Mouse (Mus musculus) embryonic facial prominence, embryonic 15.5 days (tissue): Measurements from ENCODE around the gene Vps33b. TPM values are rescaled to one million over a fixed set of nuclear protein-coding genes. Genes with fewer than 3 reads are reported as not detected.

Experiments
- ATAC-seq: fragments of 200-750 bp; cut with Nextera tagmentation; 2 replicates; pipeline ENCODE4 v1.8.0; 2017; ENCODE audit warnings: low read depth, moderate TSS enrichment; ENCODE audit not compliant: insufficient number of reproducible peaks, low FRiP score, low TSS enrichment
- H3K27ac ChIP-seq: fragments of 300-500 bp; sonication (generic); replicated peaks from 2 replicates; pipeline ENCODE4 v1.5.1; 2015; ENCODE audit warnings: mild to moderate bottlenecking, inconsistent platforms
- H3K27me3 ChIP-seq: fragments of 300-500 bp; sonication (generic); 2 replicates; pipeline ENCODE4 v1.6.1; 2015; ENCODE audit warnings: inconsistent platforms
- H3K36me3 ChIP-seq: fragments of 300-500 bp; sonication (generic); 2 replicates; pipeline ENCODE4 v1.6.1; 2015; ENCODE audit warnings: mild to moderate bottlenecking, inconsistent platforms
- H3K4me1 ChIP-seq: fragments of 300-500 bp; sonication (generic); 2 replicates; pipeline ENCODE4 v1.6.1; 2015; ENCODE audit warnings: inconsistent platforms
- H3K4me2 ChIP-seq: fragments of 300-500 bp; sonication (generic); replicated peaks from 2 replicates; pipeline ENCODE4 v1.6.1; 2015; ENCODE audit warnings: mild to moderate bottlenecking, inconsistent platforms
- H3K4me3 ChIP-seq: fragments of 300-500 bp; sonication (generic); replicated peaks from 2 replicates; pipeline ENCODE4 v1.5.1; 2015; ENCODE audit warnings: mild to moderate bottlenecking, inconsistent platforms
- H3K9ac ChIP-seq: fragments of 300-500 bp; sonication (generic); 2 replicates; pipeline ENCODE4 v1.6.1; 2015; ENCODE audit warnings: inconsistent platforms
- H3K9me3 ChIP-seq: fragments of 300-500 bp; sonication (generic); replicated peaks from 2 replicates; pipeline ENCODE4 v1.6.1; 2016; ENCODE audit warnings: inconsistent platforms
- WGBS: fragments of 180-500 bp; shearing (Covaris S2); methylation state at CpG from one replicate; pipeline ENCODE4 v1.1.7; 2015; 5-methylcytosine and 5-hydroxymethylcytosine counted together
- polyA plus RNA-seq: library from polyadenylated mRNA; unstranded; fragments of >200 nt; fragmentation: Nextera tagmentation; extraction: Ambion mirVana; gene quantifications from 2 replicates; pipeline ENCODE4 v1.2.1, GENCODE M21; 2015

Vps33b gene
- polyA plus RNA-seq, 1 experiment from 2014 or later: 17.1 TPM

DNA sequence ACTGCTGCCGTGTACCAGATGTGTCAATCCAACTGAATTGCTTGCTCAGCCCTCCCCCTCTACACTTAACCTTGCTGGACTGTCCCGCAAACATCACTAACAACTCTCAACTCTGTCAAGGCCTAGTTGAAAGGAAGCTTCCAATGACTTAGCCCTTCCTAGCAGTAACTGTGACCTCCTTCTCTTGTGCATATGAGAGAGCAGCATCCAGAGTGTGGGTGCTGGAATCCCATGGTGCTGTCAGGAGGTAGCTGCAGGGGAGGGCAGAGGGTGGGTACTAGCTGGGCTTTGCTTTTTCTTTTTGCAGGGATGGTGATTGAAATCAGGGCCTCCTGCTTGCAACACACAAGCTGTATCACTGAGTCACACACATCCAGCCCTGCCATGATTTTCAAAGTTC lies 4.0 kb downstream of the Vps33b start:
- Histone ChIP-seq H3K4me1 (peaks cover 18% of the 10 kb centered on the region), H3K9me3 (peaks cover 9% of the 10 kb centered on the region; the same call in 1 of the 2 replicates), H3K27ac (no peak overlapping the region), H3K4me3 (no peak overlapping the region), H3K4me2 (no peak overlapping the region), H3K9ac (no peak overlapping the region), H3K36me3 (peaks cover 52% of the 10 kb centered on the region), H3K27me3 (no peaks in the 10 kb centered on the region)
- WGBS: 87% methylated on average over 2 of the region's 2 CpGs
- ATAC-seq: no peak

DNA sequence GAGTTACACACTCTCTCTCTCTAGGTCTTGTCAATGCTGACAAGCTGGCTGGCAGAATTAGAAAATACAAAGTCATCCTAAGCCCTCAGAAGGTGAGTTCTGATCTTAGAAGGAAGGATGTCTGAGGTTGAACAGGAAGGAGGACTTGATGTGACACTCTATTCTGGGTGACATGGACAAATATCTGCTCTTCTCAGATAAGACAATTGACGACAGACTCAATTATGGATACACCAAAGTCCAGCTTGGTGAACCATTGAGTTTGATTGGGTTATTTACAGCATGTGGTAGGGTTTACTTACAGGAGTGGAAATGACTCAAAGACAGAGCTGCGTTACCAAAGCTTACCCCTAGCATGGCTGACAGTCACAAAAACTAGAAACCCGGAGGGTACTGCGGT lies 6.9 kb downstream of the Vps33b start:
- Histone ChIP-seq H3K4me1 (no peaks in the 10 kb centered on the region), H3K4me3 (no peak overlapping the region), H3K27me3 (no peaks in the 10 kb centered on the region), H3K27ac (no peak overlapping the region), H3K36me3 (peaks cover 77% of the 10 kb centered on the region), H3K9ac (no peak overlapping the region), H3K4me2 (no peak overlapping the region), H3K9me3 (peaks cover 9% of the 10 kb centered on the region; the same call in 1 of the 2 replicates)
- WGBS: 97% methylated on average over 4 of the region's 4 CpGs
- no peak for ATAC-seq

DNA sequence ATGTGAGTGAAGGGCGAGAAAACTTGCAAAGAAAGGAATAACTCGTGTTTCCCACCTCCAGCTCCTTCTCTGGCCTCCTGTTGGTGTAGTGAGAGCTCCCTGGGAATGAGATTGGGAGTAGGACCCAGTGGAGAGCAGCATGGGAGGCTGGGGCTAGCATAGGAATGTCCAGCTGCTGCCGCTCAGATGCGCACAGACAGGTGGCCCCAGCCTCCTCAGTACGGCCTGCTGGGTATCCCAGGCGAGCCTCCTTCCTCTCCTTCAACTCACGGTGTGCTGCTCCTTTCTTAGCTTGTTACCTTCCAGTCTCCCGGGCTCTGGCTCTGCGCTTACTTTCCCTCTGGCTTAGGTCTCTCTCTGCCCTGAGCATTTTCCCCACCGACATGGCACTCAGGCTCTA lies 10.6 kb downstream of the Vps33b start:
- no peak overlapping the region for H3K4me3 ChIP-seq
- H3K36me3 ChIP-seq: peaks cover 83% of the 10 kb centered on the region
- H3K27me3 ChIP-seq: no peaks in the 10 kb centered on the region
- H3K9ac ChIP-seq: no peak overlapping the region
- no peak for ATAC-seq
- WGBS: 84% methylated on average over 10 of the region's 10 CpGs
- no peak overlapping the region for H3K4me2 ChIP-seq
- H3K9me3 ChIP-seq: peaks cover 2% of the 10 kb centered on the region; the same call in 1 of the 2 replicates
- no peak overlapping the region for H3K27ac ChIP-seq
- H3K4me1 ChIP-seq: no peaks in the 10 kb centered on the region

DNA sequence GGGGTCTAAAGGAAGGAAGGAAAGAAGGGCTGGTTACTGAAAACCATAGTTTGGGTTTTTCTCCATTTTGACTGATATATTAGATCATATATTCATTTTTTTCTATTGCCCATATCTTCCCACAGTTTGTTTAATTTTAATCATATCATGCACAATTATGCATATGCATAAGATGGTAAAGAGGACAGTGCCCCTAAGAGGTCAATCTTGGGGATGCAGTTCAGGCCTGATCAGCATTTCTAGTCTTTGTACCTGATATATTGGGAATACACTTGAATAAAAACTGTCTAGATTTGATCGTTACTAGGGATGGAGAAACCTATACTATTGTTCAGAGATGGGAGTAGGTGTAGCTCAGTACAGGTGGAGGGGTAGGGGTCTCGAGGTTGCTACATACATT lies 11.5 kb downstream of the Vps33b start:
- H3K27ac ChIP-seq: no peak overlapping the region
- no peaks in the 10 kb centered on the region for H3K27me3 ChIP-seq
- no peaks in the 10 kb centered on the region for H3K9me3 ChIP-seq
- H3K9ac ChIP-seq: no peak overlapping the region
- H3K4me2 ChIP-seq: no peak overlapping the region
- H3K4me1 ChIP-seq: no peaks in the 10 kb centered on the region
- WGBS: 88% methylated on average over 2 of the region's 2 CpGs
- H3K4me3 ChIP-seq: no peak overlapping the region
- peaks cover 86% of the 10 kb centered on the region for H3K36me3 ChIP-seq
- no peak for ATAC-seq

DNA sequence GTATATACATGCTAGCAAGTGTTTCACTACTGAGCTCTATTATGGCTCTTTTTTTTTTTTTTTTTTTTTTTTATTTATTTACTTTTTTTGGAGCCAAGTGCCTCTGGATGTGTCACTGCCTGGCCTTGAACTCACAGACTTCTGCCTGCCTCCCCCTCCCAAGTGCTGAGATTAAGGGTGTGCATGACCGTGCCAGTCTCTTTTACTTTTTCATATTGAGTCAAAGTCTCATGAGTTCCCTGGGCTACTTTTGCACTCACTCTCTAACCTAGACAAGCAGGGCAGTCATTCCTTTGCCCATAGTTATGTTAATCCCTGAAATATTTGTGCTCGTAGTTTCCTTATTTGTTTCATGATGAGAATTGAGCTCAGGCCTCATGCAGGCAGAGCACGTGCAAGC lies 12.2 kb downstream of the Vps33b start:
- WGBS: 78% methylated on average over 3 of the region's 3 CpGs
- no peak overlapping the region for H3K4me2 ChIP-seq
- no peak overlapping the region for H3K27ac ChIP-seq
- no peak overlapping the region for H3K9ac ChIP-seq
- no peaks in the 10 kb centered on the region for H3K4me1 ChIP-seq
- no peaks in the 10 kb centered on the region for H3K27me3 ChIP-seq
- no peak overlapping the region for H3K4me3 ChIP-seq
- H3K36me3 ChIP-seq: peaks cover 86% of the 10 kb centered on the region
- no peak for ATAC-seq
- no peaks in the 10 kb centered on the region for H3K9me3 ChIP-seq

DNA sequence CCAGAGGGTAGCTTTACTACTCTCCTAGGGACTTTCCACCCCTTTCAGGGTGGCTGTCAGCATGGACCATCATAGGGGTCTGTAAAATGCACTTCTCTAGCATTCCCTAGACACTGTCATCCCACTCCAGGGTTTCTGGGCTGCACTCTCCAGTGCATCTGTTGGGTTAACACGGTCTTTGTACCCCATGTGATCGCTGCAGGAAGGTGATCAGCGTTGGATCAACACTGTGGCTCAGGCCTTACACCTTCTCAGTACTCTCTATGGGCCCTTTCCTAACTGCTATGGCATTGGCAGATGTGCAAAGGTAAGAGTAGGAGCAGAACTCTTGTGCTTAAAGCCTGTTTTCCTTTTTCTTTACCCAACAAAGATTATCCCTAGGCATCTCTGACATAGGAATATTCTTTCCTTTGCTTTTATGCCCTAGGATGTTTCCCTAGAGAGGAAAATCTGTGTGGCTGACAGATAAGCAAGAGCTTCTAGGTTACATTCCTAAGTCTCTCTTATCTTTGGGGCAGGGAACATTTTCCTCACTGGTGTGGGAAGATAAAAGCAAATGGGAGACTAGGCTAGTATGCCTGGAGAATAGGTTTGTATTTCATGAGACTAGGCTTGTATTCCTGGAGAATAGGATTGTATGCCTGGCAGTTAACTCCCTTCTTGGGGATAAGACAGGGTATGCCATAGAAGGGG lies 13.9 kb downstream of the Vps33b start:
- Histone ChIP-seq H3K36me3 (peaks cover 87% of the 10 kb centered on the region), H3K27ac (no peak overlapping the region), H3K27me3 (no peaks in the 10 kb centered on the region), H3K4me3 (no peak overlapping the region), H3K4me1 (no peaks in the 10 kb centered on the region), H3K4me2 (no peak overlapping the region), H3K9me3 (no peaks in the 10 kb centered on the region), H3K9ac (no peak overlapping the region)
- no peak for ATAC-seq
- 76% methylated on average over 3 of the region's 3 CpGs for WGBS

DNA sequence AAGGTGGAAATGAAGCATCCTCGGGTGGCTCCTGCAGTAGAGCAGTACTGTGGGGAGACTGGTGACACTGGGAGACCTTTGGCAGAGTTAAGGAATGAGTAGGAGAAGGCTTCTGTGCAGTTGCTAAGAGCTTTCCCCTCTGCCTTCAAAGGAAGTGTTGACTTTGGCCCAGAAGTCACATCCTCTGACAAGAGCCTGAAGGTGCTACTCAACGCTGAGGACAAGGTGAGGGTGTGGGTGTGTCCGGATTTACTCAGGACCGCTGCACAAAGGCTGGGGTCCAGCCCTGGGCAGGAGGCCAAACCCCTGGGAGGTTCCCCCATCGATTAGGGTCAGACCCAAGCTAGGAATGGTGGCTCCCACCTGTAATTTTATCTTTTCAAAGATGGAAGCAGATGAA lies 14.9 kb downstream of the Vps33b start:
- ATAC-seq: no peak
- H3K36me3 ChIP-seq: peaks cover 85% of the 10 kb centered on the region
- no peak overlapping the region for H3K9ac ChIP-seq
- no peaks in the 10 kb centered on the region for H3K9me3 ChIP-seq
- no peak overlapping the region for H3K27ac ChIP-seq
- no peaks in the 10 kb centered on the region for H3K27me3 ChIP-seq
- H3K4me3 ChIP-seq: no peak overlapping the region
- no peaks in the 10 kb centered on the region for H3K4me1 ChIP-seq
- no peak overlapping the region for H3K4me2 ChIP-seq
- 89% methylated on average over 5 of the region's 5 CpGs for WGBS

DNA sequence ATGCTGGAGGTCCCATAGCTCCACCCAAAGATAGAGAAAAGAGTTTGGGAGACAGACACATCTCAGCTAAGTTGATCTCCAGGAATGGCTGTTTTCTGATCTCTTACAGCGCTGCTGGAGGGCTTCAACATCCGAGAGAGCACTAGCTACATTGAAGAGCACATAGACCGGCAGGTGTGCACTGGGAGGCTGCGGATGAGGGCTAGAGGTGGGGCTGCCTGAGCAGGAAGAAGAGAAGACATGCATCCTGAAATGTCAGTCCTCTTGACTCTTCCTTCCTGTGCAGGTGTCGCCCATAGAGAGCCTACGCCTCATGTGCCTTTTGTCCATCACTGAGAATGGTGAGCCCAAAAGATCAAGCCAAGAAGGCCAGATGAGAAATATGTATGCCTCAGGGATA lies 16.3 kb downstream of the Vps33b start:
- Histone ChIP-seq H3K27me3 (no peaks in the 10 kb centered on the region), H3K27ac (no peak overlapping the region), H3K4me1 (no peaks in the 10 kb centered on the region), H3K9me3 (no peaks in the 10 kb centered on the region), H3K4me2 (no peak overlapping the region), H3K4me3 (no peak overlapping the region), H3K9ac (no peak overlapping the region), H3K36me3 (peaks cover 78% of the 10 kb centered on the region)
- no peak for ATAC-seq
- 90% methylated on average over 6 of the region's 6 CpGs for WGBS

DNA sequence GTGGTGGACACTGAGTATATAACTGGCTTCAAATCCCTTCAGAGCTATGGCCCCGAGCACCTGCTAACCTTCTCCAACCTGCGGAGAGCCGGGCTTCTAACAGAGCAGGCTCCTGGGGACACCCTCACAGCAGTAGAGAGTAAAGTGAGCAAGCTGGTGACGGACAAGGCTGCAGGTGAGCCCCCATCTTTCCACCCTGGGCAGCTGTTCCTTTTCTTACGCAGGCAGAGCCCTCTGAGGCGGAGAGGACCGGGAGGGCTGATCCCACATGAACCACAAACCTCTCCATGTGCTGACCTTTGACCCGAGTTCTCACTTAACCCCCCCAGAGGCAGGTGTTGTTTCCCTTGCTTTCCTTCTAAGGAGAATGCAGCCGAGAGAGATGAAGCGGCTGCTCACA lies 18.3 kb downstream of the Vps33b start:
- no peaks in the 10 kb centered on the region for H3K27me3 ChIP-seq
- no peak for ATAC-seq
- no peaks in the 10 kb centered on the region for H3K4me1 ChIP-seq
- no peak overlapping the region for H3K9ac ChIP-seq
- 75% methylated on average over 10 of the region's 10 CpGs for WGBS
- H3K27ac ChIP-seq: no peak overlapping the region
- H3K36me3 ChIP-seq: peaks cover 67% of the 10 kb centered on the region
- H3K4me3 ChIP-seq: no peak overlapping the region
- H3K4me2 ChIP-seq: no peak overlapping the region
- no peaks in the 10 kb centered on the region for H3K9me3 ChIP-seq

DNA sequence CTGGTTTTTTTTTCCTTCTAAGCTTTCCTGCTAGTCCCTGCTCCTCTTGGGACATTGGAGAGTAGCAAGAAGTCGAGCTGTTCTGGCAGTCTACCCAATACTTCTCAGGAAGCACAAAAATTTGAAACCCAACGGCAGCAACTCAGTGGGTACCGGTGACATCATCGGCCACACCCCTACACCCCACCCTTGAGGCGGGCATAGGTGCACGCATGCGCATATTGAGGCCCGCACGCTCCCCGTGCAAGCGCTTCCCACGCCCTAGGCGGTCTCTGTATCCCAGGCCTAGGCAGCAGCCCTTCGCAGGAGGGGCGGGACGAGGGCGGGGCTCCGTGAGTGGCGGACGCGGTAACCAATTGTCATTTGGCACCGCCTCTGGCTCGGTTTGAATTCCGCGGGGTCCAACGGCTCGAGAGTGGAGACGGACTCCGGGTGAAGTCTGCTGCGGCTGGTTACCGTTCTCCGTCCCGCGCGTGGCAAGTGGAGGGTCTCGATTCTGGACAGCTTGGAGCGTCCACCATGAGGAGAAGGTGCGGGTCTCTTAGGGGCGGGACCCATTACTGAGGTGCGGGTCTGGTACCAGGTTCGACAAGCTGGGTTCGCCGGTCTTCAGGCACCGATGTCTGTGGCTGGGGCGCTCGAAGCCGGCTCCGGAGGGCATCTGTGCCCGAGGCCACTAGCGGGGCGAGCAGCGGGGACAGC lies 24.8 kb downstream of the Vps33b start, which contains the start of gene Prc1:
Gene Prc1 (plus strand): TSS at position 389 of the 702 bp plus-strand sequence.
- H3K9me3 ChIP-seq: no peaks in the 10 kb centered on the region
- H3K27ac ChIP-seq: peak within 1 kb of the TSS; percentile 86
- H3K4me2 ChIP-seq: peak within 1 kb of the TSS; percentile 79
- WGBS: under 1% methylated on average over 52 of the region's 52 CpGs
- H3K27me3 ChIP-seq: no peaks in the 10 kb centered on the region
- H3K4me1 ChIP-seq: peaks cover 18% of the 10 kb centered on the region
- H3K9ac ChIP-seq: peak within 1 kb of the TSS; percentile 65
- peak within 1 kb of the TSS; percentile 83 for H3K4me3 ChIP-seq
- peak; percentile 99 for ATAC-seq
- H3K36me3 ChIP-seq: 0 out of 2 replicates have a peak, but pooled peaks cover 7% of the 10 kb centered on the region

DNA sequence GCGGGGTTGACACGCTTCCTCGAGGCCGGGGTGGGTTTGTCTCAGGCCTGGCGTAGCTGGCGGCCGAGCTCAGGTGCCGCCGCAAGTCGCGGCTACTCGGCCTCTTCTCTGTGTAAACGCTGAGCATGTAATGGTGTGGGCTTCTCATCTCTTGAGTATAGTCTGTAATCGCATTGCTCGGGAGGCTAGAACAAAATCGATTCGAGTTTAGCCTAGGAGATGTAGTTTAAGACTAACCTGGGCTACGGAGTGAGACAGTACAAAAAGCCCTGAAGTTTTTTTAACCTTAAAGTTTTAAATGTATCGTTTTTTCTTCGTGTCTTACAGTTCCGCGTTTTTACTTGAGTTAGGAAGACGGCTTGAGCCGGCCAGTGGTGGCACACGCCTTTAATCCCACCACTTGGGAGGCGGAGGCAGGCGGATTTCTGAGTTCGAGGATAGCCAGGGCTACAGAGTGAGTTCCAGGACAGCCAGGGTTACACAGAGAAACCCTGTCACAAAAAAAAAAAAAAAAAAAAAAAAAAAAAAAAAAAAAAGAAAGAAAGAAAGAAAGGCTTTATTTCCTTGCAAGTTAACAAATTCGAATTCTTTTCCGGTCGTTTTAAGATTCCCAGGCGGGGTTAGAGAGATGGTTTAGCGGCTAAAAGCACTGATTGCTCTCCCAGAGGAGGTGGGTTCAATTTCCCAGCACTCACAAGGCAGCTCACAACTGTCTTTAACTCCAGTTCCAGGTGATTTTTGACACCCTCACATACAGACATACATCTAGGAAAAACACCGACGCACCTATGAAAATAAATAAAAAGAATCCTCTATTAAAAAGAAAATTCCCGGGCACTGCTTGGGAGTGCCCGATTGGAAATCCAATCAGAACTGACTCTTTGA lies 25.6 kb downstream of the Vps33b start:
- Histone ChIP-seq H3K4me2 (peak overlapping the region; percentile 79), H3K27ac (peak overlapping the region; percentile 86), H3K4me1 (peaks cover 18% of the 10 kb centered on the region), H3K9me3 (no peaks in the 10 kb centered on the region), H3K9ac (peak overlapping the region; percentile 65), H3K4me3 (peak overlapping the region; percentile 83), H3K27me3 (no peaks in the 10 kb centered on the region), H3K36me3 (0 out of 2 replicates have a peak, but pooled peaks cover 7% of the 10 kb centered on the region)
- 6% methylated on average over 37 of the region's 37 CpGs for WGBS
- peak; percentile 47; the same call in 1 of the 2 replicates for ATAC-seq
